Mouse (Mus musculus) pancreas, adult 10 weeks (tissue): Measurements from ENCODE around the gene Acvr1c. TPM values are rescaled to one million over a fixed set of nuclear protein-coding genes. Genes with fewer than 3 reads are reported as not detected.

Experiments used
- polyA plus RNA-seq: library from polyadenylated mRNA; stranded (reverse); fragments of 350-450 nt; fragmentation: Illumina TruSeq; extraction: RNeasy Lipid Tissue Mini Kit (QIAGEN cat#74804); gene quantifications from one replicate; pipeline ENCODE4 v1.2.3, GENCODE M21; 2015; ENCODE audit warnings: low read depth, low replicate concordance; ENCODE audit not compliant: insufficient read depth

Acvr1c gene
- polyA plus RNA-seq = 0.63 TPM

GRCm38 (mm10) chr2:58357414-58358131 is at the start of gene Acvr1c:
Acvr1c (minus strand) TSS chr2:58357895.

Other genes with a start within 250 kb of the Acvr1c start
- gene Cytip, start 162.4 kb downstream of the Acvr1c start, polyA plus RNA-seq = 1.2 TPM
- not detected for gene Gm17409, start 112.2 kb upstream of the Acvr1c start, polyA plus RNA-seq
- gene Acvr1, start 209.3 kb upstream of the Acvr1c start, polyA plus RNA-seq = 3.8 TPM
- 3.8 TPM for gene Upp2, start 209.4 kb upstream of the Acvr1c start, polyA plus RNA-seq